Mouse (Mus musculus): ENCODE data around the gene Dcaf10. TPM values are rescaled to one million over a fixed set of nuclear protein-coding genes. Genes with fewer than 3 reads are reported as not detected.
"Not testable (repeated sequence)": the region's sequence is repeated elsewhere in the genome, so short reads cannot be mapped to it uniquely, and the experiment has no call there.

Gene Dcaf10
- polyA plus RNA-seq, 1 experiment, result not detected

DNA sequence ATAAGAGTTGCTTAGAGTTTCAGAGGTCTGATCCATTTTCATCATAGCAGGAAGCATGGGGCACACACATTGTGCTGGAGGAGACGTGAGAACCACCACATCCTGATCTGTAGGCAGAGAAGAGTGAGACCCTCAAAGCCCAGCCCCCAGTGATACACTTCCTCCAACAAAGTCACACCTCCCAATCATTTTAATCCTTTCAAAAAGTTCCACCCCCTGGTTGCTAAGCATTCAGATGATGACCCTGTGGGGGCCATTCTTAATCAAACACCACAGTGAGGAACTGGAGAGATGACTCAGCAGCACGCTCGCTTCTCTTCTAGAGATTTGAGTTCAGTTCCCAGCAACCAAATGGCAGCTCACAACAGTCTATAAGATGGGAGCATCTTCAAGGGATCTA, 9.4 kb upstream of the Dcaf10 start:
- H3K4me1 ChIP-seq (ENCODE audit: control insufficient read depth, insufficient read depth, low read length), result no peaks in the 10 kb centered on the region
- H3K4me3 ChIP-seq (ENCODE audit: insufficient read depth, low read depth, low read length), result no peak overlapping the region
- no peak overlapping the region for H3K27ac ChIP-seq (ENCODE audit: insufficient read depth, low read depth, low read length)
- WGBS, result 62% methylated on average over 3 of the region's 3 CpGs
- TF ChIP-seq POLR2A (IDR thresholded peaks at IDR 0.05; ENCODE audit: insufficient read depth, low read depth, low read length), result no peak
- no peak for TF ChIP-seq CTCF (IDR thresholded peaks at IDR 0.05; ENCODE audit: insufficient read depth, low read depth, low read length)

DNA sequence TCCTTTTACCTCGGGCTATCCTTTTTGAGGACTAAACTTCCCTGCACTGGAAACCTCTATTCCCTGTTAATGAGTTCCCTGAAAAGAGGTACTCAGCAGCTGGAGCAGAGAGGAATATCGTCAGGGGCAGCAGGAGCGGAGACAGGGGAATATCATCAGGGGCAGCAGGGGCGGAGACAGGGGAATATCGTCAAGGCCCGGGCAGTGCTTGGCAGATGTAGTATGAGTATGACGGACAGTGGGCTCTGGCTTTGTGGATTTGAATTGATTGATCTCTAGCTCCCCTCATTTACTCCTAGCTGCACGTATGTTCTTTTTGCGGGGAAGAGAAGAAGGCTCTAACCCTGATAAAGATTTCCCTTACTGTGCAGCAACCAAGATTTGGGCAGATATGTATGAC, 675 bp upstream of the Dcaf10 start:
- Histone ChIP-seq H3K4me3 (ENCODE audit: insufficient read depth, low read depth, low read length) (no peak overlapping the region), H3K27ac (ENCODE audit: insufficient read depth, low read depth, low read length) (peak overlapping the region; percentile 94), H3K4me1 (ENCODE audit: control insufficient read depth, insufficient read depth, low read length) (peaks cover 7% of the 10 kb centered on the region)
- no peak for TF ChIP-seq POLR2A (IDR thresholded peaks at IDR 0.05; ENCODE audit: insufficient read depth, low read depth, low read length)
- no peak for TF ChIP-seq CTCF (IDR thresholded peaks at IDR 0.05; ENCODE audit: insufficient read depth, low read depth, low read length)
- WGBS, result 47% methylated on average over 9 of the region's 9 CpGs

DNA sequence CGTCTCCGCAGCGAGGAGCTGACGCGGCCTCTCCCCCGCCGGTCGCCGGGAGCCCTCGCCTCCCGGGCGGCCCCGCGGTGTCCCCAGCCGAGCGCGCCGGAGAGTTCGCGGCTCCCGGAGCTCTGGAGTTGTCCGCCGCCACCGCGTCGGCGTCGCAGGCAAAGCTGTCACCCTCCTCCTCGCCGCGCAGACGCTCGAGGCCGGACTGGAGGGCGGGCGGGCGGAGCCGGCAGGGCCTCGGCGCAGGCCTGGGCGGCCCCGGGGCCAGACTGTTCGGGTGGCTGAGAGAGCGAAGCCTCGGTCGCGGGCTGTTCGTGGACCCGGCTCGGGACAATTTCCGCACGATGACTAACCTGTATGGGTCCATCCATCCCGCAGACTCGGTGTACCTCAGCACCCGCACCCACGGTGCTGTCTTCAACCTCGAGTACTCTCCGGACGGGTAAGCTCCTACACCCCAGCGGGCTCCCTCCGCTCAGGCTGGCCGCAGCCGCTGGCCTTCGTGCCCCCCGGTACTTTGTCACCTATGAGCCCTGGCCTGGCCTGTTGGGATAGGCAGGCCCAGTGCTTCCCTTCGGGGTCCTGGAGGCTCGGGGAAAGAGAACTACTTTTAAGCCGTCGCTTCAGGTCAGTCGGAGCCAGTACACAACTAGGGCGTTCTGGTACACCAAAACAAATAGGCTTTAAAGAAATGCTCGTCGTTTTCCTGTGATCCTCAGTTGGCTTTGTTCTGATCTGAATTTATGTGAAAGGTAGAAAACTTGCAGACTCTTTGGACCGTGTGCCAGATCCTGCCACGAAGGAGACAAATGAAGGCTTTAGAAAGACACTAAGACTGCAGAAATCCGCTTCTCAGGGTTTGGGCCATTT, 620 bp downstream of the Dcaf10 start, which contains the start of gene Exosc3:
Gene Exosc3 (minus strand): TSS at position 447 of the 870 bp plus-strand sequence.
- WGBS, result under 1% methylated on average over 76 of the region's 76 CpGs
- no peak for TF ChIP-seq CTCF (IDR thresholded peaks at IDR 0.05; ENCODE audit: insufficient read depth, low read depth, low read length)
- no peak for TF ChIP-seq POLR2A (IDR thresholded peaks at IDR 0.05; ENCODE audit: insufficient read depth, low read depth, low read length)
- peak within 1 kb of the TSS; percentile 90 for H3K4me3 ChIP-seq (ENCODE audit: insufficient read depth, low read depth, low read length)
- peak within 1 kb of the TSS; percentile 94 for H3K27ac ChIP-seq (ENCODE audit: insufficient read depth, low read depth, low read length)
- peaks cover 9% of the 10 kb centered on the region for H3K4me1 ChIP-seq (ENCODE audit: control insufficient read depth, insufficient read depth, low read length)

DNA sequence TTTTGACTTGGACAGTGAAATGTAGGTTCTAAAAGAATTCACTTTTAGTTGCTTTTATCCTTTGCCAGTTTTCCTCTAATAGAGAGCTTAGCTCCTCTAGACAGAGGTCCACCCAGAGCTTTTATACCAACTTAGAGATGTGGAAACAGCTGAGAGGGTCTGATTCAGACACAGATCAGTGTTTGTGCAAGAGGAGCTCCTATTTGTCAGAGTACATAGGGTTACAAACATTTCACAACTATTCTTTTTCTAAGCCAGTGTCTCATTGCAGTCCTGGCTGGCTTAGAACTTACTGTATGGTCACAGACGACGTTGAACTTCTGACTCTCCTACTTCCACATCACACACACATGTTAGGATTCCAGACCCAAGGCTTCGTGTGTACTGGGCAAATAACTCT, 14.8 kb downstream of the Dcaf10 start:
- Histone ChIP-seq H3K27ac (ENCODE audit: insufficient read depth, low read depth, low read length) (no peak overlapping the region), H3K4me3 (ENCODE audit: insufficient read depth, low read depth, low read length) (no peak overlapping the region), H3K4me1 (ENCODE audit: control insufficient read depth, insufficient read depth, low read length) (no peaks in the 10 kb centered on the region)
- WGBS, result 82% methylated on average over 3 of the region's 3 CpGs
- TF ChIP-seq CTCF (IDR thresholded peaks at IDR 0.05; ENCODE audit: insufficient read depth, low read depth, low read length) (no peak), POLR2A (IDR thresholded peaks at IDR 0.05; ENCODE audit: insufficient read depth, low read depth, low read length) (no peak)

DNA sequence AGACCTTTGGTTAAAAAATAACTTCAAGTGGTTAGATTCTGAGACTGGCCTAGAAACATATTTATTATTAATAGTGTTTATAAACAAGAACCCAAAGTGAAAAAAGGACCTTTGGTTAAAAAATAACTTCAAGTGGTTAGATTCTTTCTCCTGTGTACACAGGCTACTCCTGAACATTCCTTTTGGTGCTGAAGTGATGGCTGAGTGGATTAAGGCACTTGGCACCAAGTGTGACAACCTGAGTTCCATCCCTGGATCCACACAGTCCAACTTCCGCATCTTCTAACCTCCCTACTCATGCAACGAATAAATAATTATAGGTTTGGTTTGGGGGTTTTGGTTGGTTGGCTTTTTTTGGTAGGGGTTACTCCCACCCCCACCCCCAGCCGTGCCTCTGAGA, 29.4 kb downstream of the Dcaf10 start:
- no peak for TF ChIP-seq CTCF (IDR thresholded peaks at IDR 0.05; ENCODE audit: insufficient read depth, low read depth, low read length)
- TF ChIP-seq POLR2A (IDR thresholded peaks at IDR 0.05; ENCODE audit: insufficient read depth, low read depth, low read length), result no peak
- Histone ChIP-seq H3K27ac (ENCODE audit: insufficient read depth, low read depth, low read length) (no peak overlapping the region), H3K4me3 (ENCODE audit: insufficient read depth, low read depth, low read length) (no peak overlapping the region), H3K4me1 (ENCODE audit: control insufficient read depth, insufficient read depth, low read length) (no peaks in the 10 kb centered on the region)
- WGBS, result 42% methylated on average over 3 of the region's 3 CpGs

DNA sequence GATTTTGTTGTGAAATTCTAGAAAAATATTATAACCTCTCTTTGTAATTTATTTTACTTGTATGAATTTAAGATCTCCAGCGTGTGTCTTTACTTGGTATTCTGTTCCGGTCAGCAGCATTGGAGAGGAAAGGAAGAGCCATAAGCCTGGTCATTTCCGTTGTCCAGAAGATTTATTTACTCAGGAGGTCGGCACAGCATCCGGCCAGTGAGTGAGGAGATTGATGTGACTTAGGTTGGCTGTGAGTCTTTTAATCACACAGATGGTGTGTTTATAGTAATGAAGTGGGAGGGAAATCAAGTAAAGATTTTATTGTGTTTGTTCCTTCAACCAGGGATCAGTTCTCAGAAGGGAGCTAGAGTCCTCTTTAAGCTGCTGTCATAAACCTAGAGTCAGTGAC, 33.0 kb downstream of the Dcaf10 start:
- Histone ChIP-seq H3K4me3 (ENCODE audit: insufficient read depth, low read depth, low read length) (no peak overlapping the region), H3K27ac (ENCODE audit: insufficient read depth, low read depth, low read length) (no peak overlapping the region), H3K4me1 (ENCODE audit: control insufficient read depth, insufficient read depth, low read length) (no peaks in the 10 kb centered on the region)
- 87% methylated on average over 5 of the region's 5 CpGs for WGBS
- TF ChIP-seq POLR2A (IDR thresholded peaks at IDR 0.05; ENCODE audit: insufficient read depth, low read depth, low read length) (no peak), CTCF (IDR thresholded peaks at IDR 0.05; ENCODE audit: insufficient read depth, low read depth, low read length) (no peak)

DNA sequence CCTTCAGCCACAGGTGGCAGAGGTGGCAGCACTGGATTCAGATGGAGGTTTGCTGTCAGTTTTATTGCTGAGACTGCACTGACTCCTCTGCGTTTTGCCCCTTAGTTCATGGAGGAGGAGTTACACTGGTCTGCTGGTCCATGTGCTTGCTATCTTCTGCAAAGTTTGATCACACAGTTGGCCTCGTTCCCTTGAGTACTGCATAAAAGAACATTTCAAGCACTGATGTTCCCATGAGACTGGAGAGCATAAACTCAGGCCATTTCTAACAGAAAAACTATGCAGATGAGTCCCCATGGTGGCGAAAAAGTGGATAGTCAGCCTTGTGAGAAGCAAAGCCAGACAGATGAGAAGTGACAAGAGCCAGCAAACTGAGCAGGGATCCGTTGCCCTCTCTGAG, 34.7 kb downstream of the Dcaf10 start:
- Histone ChIP-seq H3K4me3 (ENCODE audit: insufficient read depth, low read depth, low read length) (no peak overlapping the region), H3K4me1 (ENCODE audit: control insufficient read depth, insufficient read depth, low read length) (no peaks in the 10 kb centered on the region), H3K27ac (ENCODE audit: insufficient read depth, low read depth, low read length) (no peak overlapping the region)
- 79% methylated on average over 4 of the region's 4 CpGs for WGBS
- TF ChIP-seq POLR2A (IDR thresholded peaks at IDR 0.05; ENCODE audit: insufficient read depth, low read depth, low read length), result no peak

DNA sequence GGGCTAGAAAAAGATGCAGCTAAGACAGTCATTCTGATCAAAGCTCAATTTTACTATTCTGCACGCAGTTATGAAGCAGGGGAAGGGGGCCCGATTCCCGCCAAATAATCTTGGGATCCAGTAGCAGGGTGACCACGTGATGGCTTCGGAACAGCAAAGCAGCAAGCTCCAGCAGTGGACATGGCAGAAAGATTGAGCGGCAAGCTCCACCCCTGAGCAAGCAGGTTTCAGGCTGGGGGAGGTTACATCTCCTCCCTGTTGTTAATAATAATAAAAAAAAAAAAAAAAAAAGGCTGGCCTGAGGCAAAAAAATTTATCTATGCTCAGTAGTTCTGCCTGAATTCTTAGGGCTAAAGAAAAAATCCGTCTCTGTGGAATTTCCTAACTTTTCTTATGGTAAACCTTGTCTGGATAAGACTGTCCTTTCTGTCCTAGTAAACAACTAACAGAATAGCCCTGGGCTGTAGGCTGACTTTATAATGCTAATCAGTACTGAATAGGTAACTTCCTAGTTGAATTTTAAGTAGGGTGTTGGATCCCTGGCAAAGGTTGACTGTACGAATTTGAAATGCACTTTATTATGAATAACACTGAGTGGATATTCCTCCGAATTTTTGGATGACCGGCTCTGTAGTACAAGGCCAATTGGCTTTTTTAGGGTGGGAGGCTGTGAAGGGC, 39.1 kb downstream of the Dcaf10 start:
- 71% methylated on average over 10 of the region's 10 CpGs for WGBS
- H3K27ac ChIP-seq (ENCODE audit: insufficient read depth, low read depth, low read length), result not testable (repeated sequence)

DNA sequence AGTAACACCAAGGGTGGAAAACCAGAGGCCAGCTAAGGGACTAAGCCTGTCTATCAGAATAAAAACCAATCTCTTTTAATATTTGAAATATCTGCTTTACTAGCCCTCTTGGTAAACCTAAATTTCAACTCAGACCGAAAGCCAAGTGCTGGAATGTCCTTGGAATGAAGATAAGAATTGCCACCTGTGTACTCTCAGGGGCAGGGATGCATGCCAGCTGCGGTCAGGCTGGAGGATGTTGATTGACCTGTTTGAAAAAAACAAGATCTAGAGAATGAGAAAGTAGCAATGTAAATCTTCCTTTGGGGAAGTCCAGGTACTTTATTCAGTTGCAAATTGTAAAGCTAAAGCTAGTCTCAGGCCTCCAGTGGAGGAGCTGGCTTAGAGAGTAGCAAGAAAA, 40.2 kb downstream of the Dcaf10 start:
- not testable (repeated sequence) for H3K27ac ChIP-seq (ENCODE audit: insufficient read depth, low read depth, low read length); H3K4me3 ChIP-seq (ENCODE audit: insufficient read depth, low read depth, low read length); H3K4me1 ChIP-seq (ENCODE audit: control insufficient read depth, insufficient read depth, low read length)
- 81% methylated on average over 2 of the region's 2 CpGs for WGBS

More for the DNA sequence above, 39.1 kb downstream of the Dcaf10 start:
- H3K4me3 ChIP-seq (ENCODE audit: insufficient read depth, low read depth, low read length); H3K4me1 ChIP-seq (ENCODE audit: control insufficient read depth, insufficient read depth, low read length): not testable (repeated sequence)

DNA sequence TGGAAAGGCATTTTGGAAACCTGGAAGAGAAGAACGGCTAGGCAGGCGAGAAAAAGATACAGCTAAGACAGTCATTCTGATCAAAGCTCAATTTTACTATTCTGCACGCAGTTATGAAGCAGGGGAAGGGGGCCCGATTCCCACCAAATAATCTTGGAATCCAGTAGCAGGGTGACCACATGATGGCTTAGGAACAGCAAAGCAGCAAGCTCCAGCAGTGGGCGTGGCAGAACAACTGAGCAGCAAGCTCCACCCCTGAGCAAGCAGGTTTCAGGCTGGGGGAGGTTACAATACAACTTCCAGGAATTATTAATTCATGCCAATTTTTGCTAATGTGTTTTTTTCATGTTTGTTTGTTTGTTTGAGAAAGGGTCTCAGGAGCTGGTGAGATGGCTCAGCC, 45.4 kb downstream of the Dcaf10 start:
- WGBS, result 98% methylated on average over 5 of the region's 5 CpGs
- not testable (repeated sequence) for H3K4me1 ChIP-seq (ENCODE audit: control insufficient read depth, insufficient read depth, low read length); H3K27ac ChIP-seq (ENCODE audit: insufficient read depth, low read depth, low read length); H3K4me3 ChIP-seq (ENCODE audit: insufficient read depth, low read depth, low read length)
